ENCODE assay signal across 16 mouse cellular contexts in genomic region chr11:41010096-41010495, GRCm38 (mm10).
"Had no signal": no experiment of that assay in that cellular context is flagged by ENCODE, and none has a peak within 500 bp of the region (broad histone marks: within the 10 kb centered on the region; RNA-seq: fewer than 3 reads in every experiment).

No protein-coding gene starts in this region.

- DNase-seq: kidney, postnatal 36 days; liver, embryonic 13.5 days; lung, adult 2 months; lung, postnatal 14 days; lung, postnatal 4 days; retina, postnatal 1 day; right cerebral cortex, postnatal 25 days; spleen, adult 18-20 months; thymus, adult 18-20 months; thymus, postnatal 36 days had no signal

- H3K36me3 ChIP-seq: liver, embryonic 13.5 days; midbrain, embryonic 12.5 days; midbrain, embryonic 15.5 days; neural tube, embryonic 13.5 days; stomach, embryonic 15.5 days had no signal

- H3K4me3 ChIP-seq: liver, embryonic 13.5 days; midbrain, embryonic 12.5 days; midbrain, embryonic 15.5 days; myocyte; neural tube, embryonic 13.5 days; stomach, embryonic 15.5 days had no signal

- H3K9ac ChIP-seq: liver, embryonic 13.5 days; midbrain, embryonic 12.5 days; midbrain, embryonic 15.5 days; neural tube, embryonic 13.5 days; stomach, embryonic 15.5 days had no signal

- H3K9me3 ChIP-seq: liver, embryonic 13.5 days; midbrain, embryonic 12.5 days; midbrain, embryonic 15.5 days; neural tube, embryonic 13.5 days; stomach, embryonic 15.5 days had no signal

- H3K4me2 ChIP-seq: liver, embryonic 13.5 days; midbrain, embryonic 12.5 days; midbrain, embryonic 15.5 days; neural tube, embryonic 13.5 days; stomach, embryonic 15.5 days had no signal

- H3K27me3 ChIP-seq: liver, embryonic 13.5 days; midbrain, embryonic 12.5 days; midbrain, embryonic 15.5 days; neural tube, embryonic 13.5 days; stomach, embryonic 15.5 days had no signal

- H3K27ac ChIP-seq: kidney, postnatal 0 days; liver, embryonic 13.5 days; midbrain, embryonic 12.5 days; midbrain, embryonic 15.5 days; neural tube, embryonic 13.5 days; stomach, embryonic 15.5 days had no signal

- H3K4me1 ChIP-seq: liver, embryonic 13.5 days; midbrain, embryonic 12.5 days; midbrain, embryonic 15.5 days; neural tube, embryonic 13.5 days; stomach, embryonic 15.5 days had no signal

- ATAC-seq: midbrain, embryonic 15.5 days had no signal
